Mouse (Mus musculus): Measurements from ENCODE around the gene Ppp2r5b. TPM values are rescaled to one million over a fixed set of nuclear protein-coding genes. Genes with fewer than 3 reads are reported as not detected.

Gene Ppp2r5b
- polyA plus RNA-seq, 1 experiment, result 243 TPM

DNA sequence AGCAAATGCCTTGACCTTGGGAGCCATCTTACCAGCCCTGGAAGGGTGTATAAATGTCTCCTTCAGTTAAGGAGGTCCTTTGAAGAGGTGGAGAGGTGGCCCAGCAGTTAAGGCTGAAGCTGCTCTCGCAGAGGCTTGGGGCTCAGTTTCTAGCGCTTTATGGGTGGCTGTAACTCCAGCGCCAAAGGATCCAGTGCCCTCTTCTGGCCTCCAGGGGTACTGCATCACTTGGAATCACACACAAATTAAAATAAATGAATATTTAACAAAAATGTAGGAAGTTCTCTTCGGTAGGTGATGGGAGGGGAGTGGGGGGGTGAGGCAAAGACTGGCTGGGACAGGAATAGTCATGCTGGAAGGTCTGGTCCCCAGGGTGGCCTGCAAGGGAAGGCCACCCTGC lies 25.3 kb upstream of the Ppp2r5b start:
- Histone ChIP-seq H3K4me3 (replicated peaks; ENCODE audit: insufficient read depth, low read depth, low read length) (no peak overlapping the region), H3K27me3 (ENCODE audit: control insufficient read depth, insufficient read depth, low read length) (no peaks in the 10 kb centered on the region), H3K4me1 (ENCODE audit: control insufficient read depth, insufficient read depth, low read length) (peaks cover 30% of the 10 kb centered on the region), H3K27ac (ENCODE audit: insufficient read depth, low read length) (no peak overlapping the region)
- WGBS, result 80% methylated on average over 4 of the region's 4 CpGs
- DNase-seq, result no peak
- TF ChIP-seq POLR2A (IDR thresholded peaks at IDR 0.05; ENCODE audit: borderline replicate concordance, insufficient read depth, low read length), result no peak
- peak; percentile 41 for TF ChIP-seq CTCF (IDR thresholded peaks at IDR 0.05; ENCODE audit: borderline replicate concordance, insufficient read depth, low read depth, low read length)

DNA sequence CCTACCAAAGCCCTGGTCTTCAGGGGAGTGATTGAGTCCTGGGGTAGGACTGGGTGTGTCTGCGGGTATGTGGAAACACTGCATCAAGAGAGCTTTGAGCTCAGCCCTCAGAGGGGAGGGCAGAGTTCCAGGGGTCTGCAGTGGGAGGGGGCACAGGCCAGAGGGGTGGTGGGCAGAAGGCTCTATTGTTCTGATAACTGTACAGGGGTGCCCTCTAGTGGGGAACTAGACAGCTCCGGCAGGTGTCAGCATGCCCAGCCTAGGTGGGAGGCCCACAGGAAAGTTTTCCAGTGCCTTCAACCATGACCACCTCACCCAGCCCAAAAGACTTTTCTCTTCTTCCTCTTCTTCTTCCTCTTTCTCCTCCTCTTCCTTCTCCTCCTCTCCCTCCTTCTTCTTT lies 24.8 kb upstream of the Ppp2r5b start:
- TF ChIP-seq POLR2A (IDR thresholded peaks at IDR 0.05; ENCODE audit: borderline replicate concordance, insufficient read depth, low read length) (no peak), CTCF (IDR thresholded peaks at IDR 0.05; ENCODE audit: borderline replicate concordance, insufficient read depth, low read depth, low read length) (peak; percentile 54; the same call in 1 of the 2 replicates)
- no peak overlapping the region for H3K4me3 ChIP-seq (replicated peaks; ENCODE audit: insufficient read depth, low read depth, low read length)
- no peaks in the 10 kb centered on the region for H3K27me3 ChIP-seq (ENCODE audit: control insufficient read depth, insufficient read depth, low read length)
- H3K4me1 ChIP-seq (ENCODE audit: control insufficient read depth, insufficient read depth, low read length), result peaks cover 26% of the 10 kb centered on the region
- no peak overlapping the region for H3K27ac ChIP-seq (ENCODE audit: insufficient read depth, low read length)
- peak in 1 of 2 experiments; percentile 40 for DNase-seq
- WGBS, result 71% methylated on average over 2 of the region's 2 CpGs

DNA sequence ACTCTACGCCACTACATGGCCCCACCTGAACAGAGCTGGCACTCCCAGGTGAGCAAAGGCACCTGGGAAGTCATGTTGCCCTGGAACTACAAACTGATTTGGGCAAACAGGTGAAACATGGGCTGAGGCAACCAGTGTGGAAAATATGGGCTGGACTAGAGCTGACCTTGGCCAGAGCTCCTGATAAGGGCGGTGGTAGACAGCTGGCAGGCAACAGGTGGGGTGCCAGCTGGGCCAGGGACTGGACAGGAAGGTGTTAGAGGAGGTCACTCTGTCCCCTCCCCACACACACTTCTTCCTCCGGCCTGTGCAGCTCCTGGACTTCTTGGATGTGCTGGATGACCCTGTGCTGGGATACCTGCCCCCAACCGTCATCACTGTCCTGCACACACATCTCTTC lies 17.3 kb upstream of the Ppp2r5b start:
- TF ChIP-seq POLR2A (IDR thresholded peaks at IDR 0.05; ENCODE audit: borderline replicate concordance, insufficient read depth, low read length) (no peak), CTCF (IDR thresholded peaks at IDR 0.05; ENCODE audit: borderline replicate concordance, insufficient read depth, low read depth, low read length) (no peak)
- H3K4me3 ChIP-seq (replicated peaks; ENCODE audit: insufficient read depth, low read depth, low read length), result no peak overlapping the region
- 84% methylated on average over 4 of the region's 4 CpGs for WGBS
- no peak for DNase-seq
- no peaks in the 10 kb centered on the region for H3K27me3 ChIP-seq (ENCODE audit: control insufficient read depth, insufficient read depth, low read length)
- no peaks in the 10 kb centered on the region for H3K4me1 ChIP-seq (ENCODE audit: control insufficient read depth, insufficient read depth, low read length)
- no peak overlapping the region for H3K27ac ChIP-seq (ENCODE audit: insufficient read depth, low read length)

DNA sequence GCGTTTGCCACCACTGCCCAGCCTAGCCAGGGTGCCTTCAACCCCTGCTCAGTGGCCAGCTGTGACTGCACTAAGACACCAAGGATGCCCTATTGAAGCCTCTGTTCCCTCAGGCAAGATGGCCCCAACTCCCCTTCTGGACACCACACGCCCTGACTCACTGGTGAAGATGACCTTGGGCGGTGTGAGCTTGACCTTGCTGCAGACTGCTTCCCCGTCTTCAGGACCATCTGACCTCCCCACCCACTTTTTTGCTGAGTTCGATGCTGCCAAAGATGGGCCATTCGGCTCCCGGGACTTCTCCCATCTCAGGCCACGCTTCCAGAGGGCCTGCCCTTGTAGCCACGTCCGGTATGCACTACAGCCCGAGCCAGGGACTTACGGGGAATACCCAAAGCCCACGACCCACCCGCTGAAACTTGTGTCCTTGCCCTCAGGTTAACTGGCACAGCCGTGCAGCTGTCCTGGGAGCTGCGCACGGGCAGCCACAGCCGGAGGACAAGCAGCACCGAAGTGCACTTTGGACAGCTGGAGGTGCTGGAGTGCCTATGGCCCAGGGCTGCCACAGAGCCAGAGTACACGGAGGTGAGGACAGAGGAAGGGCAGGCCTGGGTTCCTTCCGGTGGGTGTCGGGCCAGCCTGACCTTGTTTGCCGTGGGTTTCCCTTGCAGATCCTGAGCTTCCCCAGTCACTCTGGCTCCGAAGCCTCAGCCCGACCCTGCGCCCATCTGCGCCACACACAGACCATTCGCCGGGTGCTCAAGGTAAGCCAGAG lies 12.0 kb upstream of the Ppp2r5b start:
- Histone ChIP-seq H3K27ac (ENCODE audit: insufficient read depth, low read length) (no peak overlapping the region), H3K4me1 (ENCODE audit: control insufficient read depth, insufficient read depth, low read length) (peaks cover 9% of the 10 kb centered on the region), H3K27me3 (ENCODE audit: control insufficient read depth, insufficient read depth, low read length) (no peaks in the 10 kb centered on the region), H3K4me3 (replicated peaks; ENCODE audit: insufficient read depth, low read depth, low read length) (no peak overlapping the region)
- WGBS, result 92% methylated on average over 29 of the region's 29 CpGs
- TF ChIP-seq POLR2A (IDR thresholded peaks at IDR 0.05; ENCODE audit: borderline replicate concordance, insufficient read depth, low read length) (no peak), CTCF (IDR thresholded peaks at IDR 0.05; ENCODE audit: borderline replicate concordance, insufficient read depth, low read depth, low read length) (no peak)
- DNase-seq, result no peak

DNA sequence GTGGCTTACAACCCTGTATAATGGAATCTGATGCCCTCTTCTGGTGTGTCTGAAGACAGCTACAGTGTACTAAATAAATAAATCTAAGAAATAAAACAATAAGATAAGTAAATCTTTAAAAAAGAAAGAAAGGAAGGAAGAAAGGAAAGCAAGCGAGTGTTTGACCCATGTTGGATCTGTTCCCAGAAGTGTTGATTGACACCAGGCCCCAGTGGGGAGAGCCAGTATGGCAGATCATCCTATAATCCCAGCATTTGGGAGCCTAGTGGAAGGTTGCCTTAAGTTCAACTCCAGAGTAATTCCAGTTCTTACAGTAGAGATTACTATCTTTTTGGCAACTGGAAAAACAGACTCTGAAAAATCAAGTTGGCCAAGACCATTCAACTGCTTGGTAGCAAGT lies 10.1 kb upstream of the Ppp2r5b start:
- Histone ChIP-seq H3K4me1 (ENCODE audit: control insufficient read depth, insufficient read depth, low read length) (peaks cover 13% of the 10 kb centered on the region), H3K27ac (ENCODE audit: insufficient read depth, low read length) (no peak overlapping the region), H3K4me3 (replicated peaks; ENCODE audit: insufficient read depth, low read depth, low read length) (no peak overlapping the region), H3K27me3 (ENCODE audit: control insufficient read depth, insufficient read depth, low read length) (no peaks in the 10 kb centered on the region)
- 18% methylated on average over 1 of the region's 1 CpGs for WGBS
- DNase-seq, result no peak
- TF ChIP-seq CTCF (IDR thresholded peaks at IDR 0.05; ENCODE audit: borderline replicate concordance, insufficient read depth, low read depth, low read length) (no peak), POLR2A (IDR thresholded peaks at IDR 0.05; ENCODE audit: borderline replicate concordance, insufficient read depth, low read length) (no peak)

DNA sequence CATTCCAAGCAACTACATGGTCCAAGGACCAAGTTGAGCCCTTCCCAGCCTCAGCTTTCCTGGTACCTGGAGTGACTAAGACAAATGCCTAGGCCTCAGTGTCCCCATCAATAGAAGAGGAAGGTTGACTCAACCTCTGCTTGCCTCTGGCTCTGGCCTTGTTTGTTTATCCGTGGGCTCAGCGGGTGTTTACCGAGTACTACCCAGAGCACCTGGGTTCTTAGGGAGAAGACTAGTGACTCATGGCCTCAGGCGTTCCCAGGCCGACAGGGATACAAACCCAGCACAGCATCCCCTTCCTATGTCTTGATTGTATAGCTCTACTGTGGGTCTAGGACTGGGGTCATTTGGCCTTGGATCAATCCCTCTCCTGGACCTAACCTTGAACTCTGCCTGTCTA lies 7.6 kb upstream of the Ppp2r5b start:
- no peak overlapping the region for H3K27ac ChIP-seq (ENCODE audit: insufficient read depth, low read length)
- 82% methylated on average over 5 of the region's 5 CpGs for WGBS
- no peak for DNase-seq
- peaks cover 13% of the 10 kb centered on the region for H3K4me1 ChIP-seq (ENCODE audit: control insufficient read depth, insufficient read depth, low read length)
- no peak overlapping the region for H3K4me3 ChIP-seq (replicated peaks; ENCODE audit: insufficient read depth, low read depth, low read length)
- no peaks in the 10 kb centered on the region for H3K27me3 ChIP-seq (ENCODE audit: control insufficient read depth, insufficient read depth, low read length)
- TF ChIP-seq POLR2A (IDR thresholded peaks at IDR 0.05; ENCODE audit: borderline replicate concordance, insufficient read depth, low read length) (no peak), CTCF (IDR thresholded peaks at IDR 0.05; ENCODE audit: borderline replicate concordance, insufficient read depth, low read depth, low read length) (no peak)

DNA sequence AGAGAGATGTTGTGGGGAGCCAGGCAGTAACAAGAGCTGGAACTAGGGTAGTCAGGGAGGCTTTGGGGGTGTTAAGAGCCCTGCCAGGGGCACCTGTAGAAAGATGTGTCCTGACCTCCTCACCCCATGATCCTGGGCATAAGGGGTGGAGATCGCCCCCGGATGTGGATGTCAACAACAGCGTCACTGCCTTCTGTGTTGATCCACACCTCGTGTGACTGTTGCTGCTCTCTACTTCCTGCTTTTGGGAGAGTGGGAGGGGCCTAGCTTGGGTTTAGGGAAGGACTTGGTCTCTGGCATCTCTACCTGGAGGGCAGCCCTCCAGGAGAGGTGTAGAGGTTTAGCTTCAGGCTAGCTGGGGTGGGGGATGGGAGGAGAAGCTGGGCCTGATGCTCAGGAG lies 6.6 kb upstream of the Ppp2r5b start:
- Histone ChIP-seq H3K4me1 (ENCODE audit: control insufficient read depth, insufficient read depth, low read length) (peaks cover 13% of the 10 kb centered on the region), H3K27me3 (ENCODE audit: control insufficient read depth, insufficient read depth, low read length) (no peaks in the 10 kb centered on the region), H3K27ac (ENCODE audit: insufficient read depth, low read length) (no peak overlapping the region), H3K4me3 (replicated peaks; ENCODE audit: insufficient read depth, low read depth, low read length) (peak overlapping the region; percentile 95)
- TF ChIP-seq POLR2A (IDR thresholded peaks at IDR 0.05; ENCODE audit: borderline replicate concordance, insufficient read depth, low read length) (no peak), CTCF (IDR thresholded peaks at IDR 0.05; ENCODE audit: borderline replicate concordance, insufficient read depth, low read depth, low read length) (no peak)
- peak; percentile 48 to 56 for DNase-seq
- WGBS, result 0% methylated on average over 4 of the region's 4 CpGs
